Mouse (Mus musculus) cerebellum, adult 2 months (tissue): ENCODE results near the gene Afp.

Experiments used
- CTCF ChIP-seq: fragments of 200-500 bp; IDR thresholded peaks from 2 replicates; pipeline ENCODE4 v1.5.1; 2011; ENCODE audit warnings: low read depth, mild to moderate bottlenecking, control low read depth, low read length, moderate library complexity, borderline replicate concordance; ENCODE audit not compliant: insufficient read depth
- POLR2A ChIP-seq: fragments of 200-500 bp; IDR thresholded peaks from 2 replicates; pipeline ENCODE4 v1.6.1; 2011; ENCODE audit warnings: low read length, control low read depth, borderline replicate concordance; ENCODE audit not compliant: insufficient read depth

DNA sequence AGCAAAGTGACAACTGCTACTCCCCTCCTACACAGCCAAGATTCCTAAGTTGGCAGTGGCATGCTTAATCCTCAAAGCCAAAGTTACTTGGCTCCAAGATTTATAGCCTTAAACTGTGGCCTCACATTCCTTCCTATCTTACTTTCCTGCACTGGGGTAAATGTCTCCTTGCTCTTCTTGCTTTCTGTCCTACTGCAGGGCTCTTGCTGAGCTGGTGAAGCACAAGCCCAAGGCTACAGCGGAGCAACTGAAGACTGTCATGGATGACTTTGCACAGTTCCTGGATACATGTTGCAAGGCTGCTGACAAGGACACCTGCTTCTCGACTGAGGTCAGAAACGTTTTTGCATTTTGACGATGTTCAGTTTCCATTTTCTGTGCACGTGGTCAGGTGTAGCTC lies 16.2 kb upstream of the Afp start:
- TF ChIP-seq CTCF (no peak), POLR2A (no peak)
